Comparison of ENCODE assay signal across 25 mouse cellular contexts in the genomic region with DNA sequence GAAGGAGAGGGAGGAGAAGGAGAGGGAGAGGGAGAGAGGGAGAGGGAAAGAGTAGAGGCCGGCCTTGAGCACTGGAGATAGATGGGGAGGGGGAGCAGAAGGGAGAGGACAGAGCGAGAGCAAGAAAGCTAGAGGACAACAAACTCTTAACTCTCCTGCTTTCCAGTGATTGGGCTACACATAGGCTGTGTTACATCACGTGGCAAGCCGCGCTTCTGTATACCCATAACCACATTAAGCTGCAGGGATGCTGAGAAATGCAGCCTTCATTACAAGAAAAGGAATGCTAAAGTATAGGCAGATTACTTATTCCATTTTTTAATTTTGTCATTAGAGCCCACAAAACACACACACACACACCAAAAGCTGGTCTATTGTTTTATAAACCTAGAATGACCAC.
"Had no signal": no experiment of that assay in that cellular context is flagged by ENCODE, and none has a peak within 500 bp of the region (broad histone marks: within the 10 kb centered on the region; RNA-seq: fewer than 3 reads in every experiment).

No protein-coding gene starts in this region.

- H3K27ac ChIP-seq: gastrocnemius, adult 2 months; heart, embryonic 10.5 days; heart, embryonic 13.5 days; heart, embryonic 15.5 days; hindbrain, embryonic 13.5 days; hindbrain, embryonic 15.5 days; hindbrain, postnatal 0 days; kidney, embryonic 15.5 days; kidney, postnatal 0 days; limb, embryonic 13.5 days; limb, embryonic 15.5 days; liver, embryonic 12.5 days had no signal

- H3K36me3 ChIP-seq: heart, embryonic 10.5 days; heart, embryonic 13.5 days; heart, embryonic 15.5 days; hindbrain, embryonic 13.5 days; hindbrain, embryonic 15.5 days; kidney, embryonic 15.5 days; limb, embryonic 13.5 days; limb, embryonic 15.5 days; liver, embryonic 12.5 days had no signal

- H3K27me3 ChIP-seq: heart, embryonic 13.5 days; heart, embryonic 15.5 days; hindbrain, embryonic 13.5 days; hindbrain, embryonic 15.5 days; kidney, embryonic 15.5 days; limb, embryonic 13.5 days; limb, embryonic 15.5 days; liver, embryonic 12.5 days had no signal

- H3K4me3 ChIP-seq: gastrocnemius, adult 2 months; heart, embryonic 10.5 days; heart, embryonic 13.5 days; heart, embryonic 15.5 days; hindbrain, embryonic 13.5 days; hindbrain, embryonic 15.5 days; kidney, embryonic 15.5 days; limb, embryonic 13.5 days; limb, embryonic 15.5 days; liver, embryonic 12.5 days had no signal

- H3K4me2 ChIP-seq: heart, embryonic 13.5 days; heart, embryonic 15.5 days; hindbrain, embryonic 13.5 days; hindbrain, embryonic 15.5 days; kidney, embryonic 15.5 days; limb, embryonic 13.5 days; limb, embryonic 15.5 days; liver, embryonic 12.5 days had no signal

- H3K9me3 ChIP-seq: heart, embryonic 10.5 days; heart, embryonic 13.5 days; heart, embryonic 15.5 days; hindbrain, embryonic 13.5 days; hindbrain, embryonic 15.5 days; kidney, embryonic 15.5 days; limb, embryonic 13.5 days; limb, embryonic 15.5 days; liver, embryonic 12.5 days had no signal

- ATAC-seq: hindbrain, postnatal 0 days; intestine, embryonic 16.5 days; liver, embryonic 12.5 days had no signal

- DNase-seq: gastrocnemius, adult 2 months; gastrocnemius, postnatal 10 days; gastrocnemius, postnatal 25 days; heart, adult 18-20 months; heart, postnatal 14 days; heart, postnatal 36 days; kidney, adult 11 months; kidney, adult 2 months; kidney, adult 9 months; kidney, postnatal 14 days; kidney, postnatal 36 days; layer of hippocampus, postnatal 36 days; left cerebral cortex, postnatal 4 days had no signal

- H3K9ac ChIP-seq: heart, embryonic 13.5 days; heart, embryonic 15.5 days; hindbrain, embryonic 13.5 days; hindbrain, embryonic 15.5 days; kidney, embryonic 15.5 days; limb, embryonic 13.5 days; limb, embryonic 15.5 days; liver, embryonic 12.5 days had no signal

- H3K4me1 ChIP-seq: heart, embryonic 10.5 days; heart, embryonic 13.5 days; heart, embryonic 15.5 days; hindbrain, embryonic 13.5 days; hindbrain, embryonic 15.5 days; kidney, embryonic 15.5 days; limb, embryonic 13.5 days; limb, embryonic 15.5 days; liver, embryonic 12.5 days had no signal
